Mouse (Mus musculus) layer of hippocampus, postnatal 25 days (tissue): ENCODE results near the gene Ankrd44. TPM values are rescaled to one million over a fixed set of nuclear protein-coding genes. Genes with fewer than 3 reads are reported as not detected.

Experiments used
- DNase-seq, 2 experiments: peaks; one replicate each; pipeline ENCODE4 v3.0.0; 2022; ENCODE audit warnings: mixed read lengths in 2 of 2, low spot score in 1 of 2; ENCODE audit errors: extremely low spot score in 1 of 2
- total RNA-seq, 2 experiments: library from RNA; stranded (reverse); gene quantifications; 2 replicates each; pipeline ENCODE4 v1.2.3; 2021

Gene Ankrd44
- total RNA-seq, 2 experiments from 2014 or later: 17.1 to 17.3 TPM

- DNase-seq: no peak
Observed at GRCm38 (mm10) chr1:54777104-54777503, 149.1 kb downstream of the Ankrd44 start.

DNA sequence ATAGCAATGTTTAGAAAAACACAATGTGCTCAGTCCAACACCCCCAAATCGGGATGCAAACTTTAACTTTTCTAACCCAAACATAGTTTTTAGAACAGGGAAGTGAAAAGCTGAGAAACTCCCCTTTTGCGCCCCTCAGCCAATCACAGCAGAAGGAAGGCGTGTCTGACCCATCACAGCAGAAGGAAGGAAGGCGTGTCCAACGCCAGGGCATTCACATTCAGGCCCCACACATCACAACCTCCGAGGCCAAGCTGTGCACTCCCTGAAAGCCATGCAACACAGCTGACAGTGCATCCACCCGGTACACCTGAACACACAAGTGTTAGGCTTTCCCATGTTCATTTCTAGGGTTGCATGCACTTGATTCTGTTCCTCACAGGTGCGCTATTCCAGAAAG is 150.1 kb downstream of the Ankrd44 start:
- no peak for DNase-seq

DNA sequence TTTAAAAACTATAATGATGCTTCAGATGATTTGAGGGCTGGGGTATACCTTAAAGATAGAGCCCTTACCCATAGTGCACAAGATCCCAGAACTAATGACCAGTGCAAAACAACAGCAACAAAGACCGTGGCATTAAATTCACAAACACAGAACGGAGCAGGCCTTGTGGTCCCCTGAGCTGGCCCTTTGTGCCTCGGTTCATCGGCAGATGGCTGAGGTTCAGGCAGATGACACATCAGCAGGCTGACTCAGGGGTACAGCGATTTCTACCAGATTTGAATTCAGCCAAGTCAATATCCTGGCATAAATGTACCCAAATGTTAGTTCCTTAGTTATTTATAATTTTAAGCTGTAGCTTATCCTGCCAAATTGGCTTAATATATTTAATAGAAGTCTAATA is 153.3 kb downstream of the Ankrd44 start:
- DNase-seq: no peak

DNA sequence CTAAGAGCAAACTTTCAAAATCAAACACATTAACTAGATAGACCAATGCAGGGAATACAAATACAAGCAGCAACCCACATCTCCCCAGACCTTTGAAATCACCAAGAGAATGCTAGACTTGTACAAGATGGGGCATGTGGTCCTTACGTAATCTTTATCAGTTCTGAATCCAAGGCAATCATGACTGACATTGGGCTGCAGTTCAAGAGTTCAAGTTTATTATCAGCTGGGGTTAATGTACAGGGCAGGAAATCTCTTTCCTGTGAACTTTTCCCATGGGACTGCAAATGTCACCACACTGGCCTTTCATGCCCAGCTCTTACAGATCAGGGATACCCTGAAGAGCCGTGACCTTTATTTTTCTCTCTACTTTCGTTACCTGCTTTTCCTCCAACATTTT is 154.7 kb downstream of the Ankrd44 start:
- DNase-seq: no peak

GRCm38 (mm10) chr1:54767221-54767620 is 159.0 kb downstream of the Ankrd44 start:
- DNase-seq: no peak

GRCm38 (mm10) chr1:54765632-54766238 is 160.5 kb downstream of the Ankrd44 start:
- DNase-seq: no peak

DNA sequence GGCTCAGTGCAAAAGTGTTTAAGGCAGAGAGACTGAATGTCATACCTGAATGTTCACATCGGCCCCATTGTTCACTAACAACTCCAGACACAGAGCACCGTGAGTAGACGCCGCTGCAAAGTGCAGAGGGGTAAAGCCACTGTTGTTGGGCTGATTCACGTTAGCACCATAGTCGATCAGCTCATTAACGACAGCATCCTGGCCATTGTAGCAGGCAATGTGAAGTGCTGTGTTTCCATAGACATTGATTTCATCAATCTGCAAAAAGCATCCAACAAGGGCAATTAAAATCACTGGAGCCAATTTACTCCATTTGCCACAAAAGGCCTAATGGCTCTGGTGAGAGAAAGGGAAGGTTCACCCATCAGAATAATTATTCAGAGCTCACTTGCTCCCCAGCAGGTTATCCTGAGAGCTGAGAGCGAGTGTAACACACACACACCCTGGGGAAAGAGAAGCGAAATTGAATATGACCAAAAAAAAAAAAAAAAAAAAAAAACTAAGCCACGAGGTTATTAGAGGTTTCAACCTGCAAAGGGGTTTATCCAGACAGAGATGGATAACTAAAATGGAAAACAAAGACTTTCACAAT is 163.9 kb downstream of the Ankrd44 start:
- no peak for DNase-seq

DNA sequence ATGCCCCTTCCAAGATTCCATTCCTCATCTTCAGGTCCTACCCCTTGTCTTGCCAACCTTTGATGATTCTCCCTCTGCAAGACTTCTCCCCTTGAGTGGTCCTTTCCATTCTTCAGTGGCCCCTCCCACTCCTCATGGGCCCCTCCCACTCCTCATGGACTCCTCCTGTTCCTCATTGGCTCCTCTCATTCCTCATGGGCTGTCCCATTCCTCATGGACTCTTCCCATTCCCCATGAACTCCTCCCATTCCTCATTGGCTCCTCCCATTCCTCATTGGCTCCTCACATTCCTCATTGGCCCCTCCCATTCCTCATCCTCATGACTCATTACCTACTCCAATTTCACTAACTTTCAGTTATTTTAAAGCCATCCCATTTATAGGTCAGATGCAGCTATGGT is 166.3 kb downstream of the Ankrd44 start:
- no peak for DNase-seq

DNA sequence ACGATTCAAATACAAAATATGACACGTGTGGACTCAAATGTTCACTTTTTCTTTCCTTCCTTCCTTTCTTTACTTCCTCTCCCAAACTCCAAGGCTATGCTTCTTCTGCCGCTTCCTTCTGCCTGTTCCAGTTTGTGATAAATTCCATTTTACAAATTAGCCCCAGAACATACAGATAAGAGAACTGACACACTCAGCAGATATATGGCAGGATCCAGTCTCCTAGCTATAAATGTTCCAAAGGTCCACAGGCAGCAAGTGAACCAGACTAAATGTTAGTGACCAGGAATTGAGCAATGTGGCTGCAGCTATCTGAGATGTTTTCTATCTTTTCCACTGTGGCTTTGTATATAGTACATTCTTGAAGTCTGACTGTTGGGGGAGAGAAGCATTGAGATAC is 168.9 kb downstream of the Ankrd44 start:
- no peak for DNase-seq

DNA sequence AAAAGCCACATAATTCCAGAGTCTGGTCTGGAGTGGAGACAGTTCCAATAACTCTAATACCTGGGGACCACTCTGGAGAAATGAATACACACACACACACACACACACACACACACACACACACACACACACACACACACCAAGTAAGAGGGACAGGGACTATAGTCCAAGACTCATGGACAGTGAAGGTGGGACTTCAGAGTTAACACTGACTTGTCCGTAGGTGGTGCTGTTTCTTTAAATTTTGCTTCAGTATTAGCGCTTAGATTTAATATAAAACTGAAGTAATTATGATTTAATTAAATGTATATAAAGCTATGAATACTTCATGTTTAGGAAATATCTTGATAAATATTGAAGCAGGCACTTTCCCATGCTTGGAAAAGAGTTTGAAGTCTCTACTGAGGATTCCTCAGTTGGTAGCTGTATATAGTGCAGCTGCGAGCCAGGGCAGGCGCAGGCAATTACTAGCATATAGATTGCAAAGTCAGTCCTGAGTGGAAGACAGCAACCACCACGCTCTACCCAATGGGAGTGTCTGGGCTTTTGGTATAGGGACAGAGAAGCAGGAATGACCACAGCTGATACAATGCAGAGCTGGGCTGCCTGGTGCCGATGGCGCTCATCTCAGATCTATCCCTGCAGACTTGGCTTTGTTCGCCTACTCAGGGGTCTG is 170.4 kb downstream of the Ankrd44 start:
- no peak for DNase-seq

- no peak for DNase-seq
Observed at GRCm38 (mm10) chr1:54749961-54750360, 176.2 kb downstream of the Ankrd44 start.

GRCm38 (mm10) chr1:54749516-54749915 is 176.7 kb downstream of the Ankrd44 start:
- no peak for DNase-seq

DNA sequence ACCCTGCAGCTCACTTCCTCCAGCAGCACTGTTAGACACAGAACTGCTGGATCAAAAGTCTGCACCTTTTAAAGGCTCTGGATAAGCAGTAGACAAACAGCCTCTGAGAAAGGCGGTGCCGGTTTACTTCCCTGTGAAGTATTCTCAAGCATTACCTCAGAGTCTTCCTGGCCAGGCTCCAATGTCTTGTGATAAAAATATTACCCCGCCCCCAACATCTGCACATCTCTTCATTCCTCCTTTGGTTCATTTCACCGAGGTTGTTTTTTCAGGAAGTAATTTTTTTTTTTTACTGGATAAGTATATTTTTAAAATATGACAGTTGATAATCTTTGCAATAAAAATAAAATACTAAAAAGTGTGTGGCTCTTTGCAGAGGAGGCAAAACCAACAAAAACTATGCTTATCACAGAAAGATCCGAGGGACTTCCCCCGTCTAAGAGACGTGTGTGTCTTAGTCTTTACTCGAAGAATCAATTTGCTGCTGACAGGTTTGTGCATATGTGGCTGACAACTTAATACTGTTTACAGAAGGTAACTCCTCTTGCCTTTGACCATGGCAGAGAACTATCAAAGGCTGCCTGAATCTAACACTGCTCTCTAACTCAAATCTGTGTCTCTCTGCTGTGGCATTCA is 178.3 kb downstream of the Ankrd44 start:
- DNase-seq: no peak

DNA sequence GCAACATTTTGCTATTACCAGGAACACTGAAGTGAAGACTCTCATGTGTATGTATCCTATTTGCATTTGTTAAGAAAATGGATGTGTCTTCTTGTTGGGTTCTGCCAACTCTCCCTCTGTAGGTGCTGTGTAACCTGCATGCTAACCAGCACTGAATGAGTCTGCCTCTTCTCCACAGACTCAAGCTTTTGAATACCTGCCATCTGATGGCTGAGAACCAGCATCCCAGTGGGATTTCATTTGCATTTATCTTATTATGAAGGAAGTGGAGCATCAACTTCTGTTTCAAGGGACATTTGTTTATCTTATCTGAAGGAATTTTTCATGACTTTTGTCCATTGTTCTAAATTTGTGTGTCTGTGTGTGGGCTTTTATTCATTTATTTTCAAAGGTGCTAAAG is 180.5 kb downstream of the Ankrd44 start:
- no peak for DNase-seq

GRCm38 (mm10) chr1:54744171-54744570 is 182.0 kb downstream of the Ankrd44 start:
- no peak for DNase-seq

DNA sequence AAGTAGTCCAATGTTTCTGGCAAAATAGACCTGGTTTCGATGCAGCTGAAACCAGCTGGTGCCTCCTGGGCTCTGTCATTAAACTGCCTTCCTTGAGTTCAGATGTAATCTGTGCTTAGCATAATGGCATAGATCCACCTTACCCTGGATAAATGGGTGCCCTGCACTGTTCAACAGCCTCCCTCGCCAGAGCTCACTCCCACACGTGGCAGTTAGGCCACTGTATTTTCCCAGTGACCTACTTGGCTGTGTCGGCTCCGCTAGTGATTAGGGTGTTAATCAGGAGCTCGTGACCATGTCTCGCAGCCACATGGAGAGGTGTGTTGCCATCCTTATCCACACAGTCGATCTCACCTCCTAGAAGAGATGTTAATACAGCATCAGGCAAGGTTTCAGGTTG is 183.1 kb downstream of the Ankrd44 start:
- DNase-seq: no peak

DNA sequence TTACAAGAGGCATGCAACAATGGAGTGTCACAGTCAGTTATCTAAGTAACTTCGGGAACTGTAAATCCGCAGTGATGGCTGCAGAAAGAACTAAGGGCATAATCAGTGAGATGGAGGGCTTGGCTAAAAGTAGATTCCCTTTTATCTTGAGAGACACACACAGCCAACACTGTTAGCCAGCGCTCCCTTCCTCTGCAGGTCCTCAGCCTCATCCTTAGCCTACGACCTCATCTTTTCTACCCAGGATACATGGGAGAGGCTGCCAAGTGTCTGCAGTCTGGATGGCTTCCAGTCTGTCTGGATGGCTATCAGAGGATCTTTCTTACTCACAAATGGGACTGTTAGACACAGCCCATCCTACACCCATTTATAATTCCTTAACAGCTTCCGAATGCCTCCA is 185.3 kb downstream of the Ankrd44 start:
- no peak for DNase-seq

DNA sequence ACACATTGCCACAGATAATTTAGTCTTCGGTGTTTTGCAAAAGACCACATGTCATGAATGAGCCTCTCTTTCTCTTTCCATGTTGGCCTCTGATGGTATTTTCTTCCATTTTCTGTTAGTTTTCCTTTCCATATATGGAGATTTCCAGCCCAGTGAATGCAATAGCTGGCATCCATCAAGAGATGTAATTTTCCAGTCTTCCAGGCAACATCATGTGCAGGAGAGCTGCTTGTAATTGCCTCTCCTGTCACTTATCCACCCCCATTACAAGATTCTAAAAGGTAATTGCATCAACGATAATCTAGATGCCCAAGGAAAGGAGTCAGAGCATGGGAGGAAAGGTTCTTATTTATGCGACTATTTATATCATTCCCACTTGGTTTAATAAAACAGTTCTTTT is 188.7 kb downstream of the Ankrd44 start:
- no peak for DNase-seq

GRCm38 (mm10) chr1:54734917-54735664 is 191.1 kb downstream of the Ankrd44 start:
- DNase-seq: no peak

DNA sequence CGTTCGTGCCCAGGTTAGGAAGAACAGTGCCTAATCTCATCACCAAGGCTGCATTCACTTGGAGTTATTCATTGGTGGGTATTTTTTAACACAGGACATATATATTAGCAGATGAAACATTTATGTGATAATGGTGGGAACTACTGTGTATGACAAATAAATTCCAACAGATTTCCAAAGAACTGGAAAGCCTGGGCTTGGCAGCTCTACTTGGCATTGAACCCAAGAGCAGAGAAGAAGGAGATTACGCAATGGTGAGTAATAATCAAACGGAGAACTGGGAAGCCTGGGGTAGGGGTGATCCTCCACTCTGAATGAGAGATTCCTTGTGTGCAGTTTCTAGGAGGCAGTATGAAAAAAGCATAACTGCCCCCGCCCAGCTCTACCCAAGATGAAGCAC is 196.9 kb downstream of the Ankrd44 start:
- DNase-seq: no peak

DNA sequence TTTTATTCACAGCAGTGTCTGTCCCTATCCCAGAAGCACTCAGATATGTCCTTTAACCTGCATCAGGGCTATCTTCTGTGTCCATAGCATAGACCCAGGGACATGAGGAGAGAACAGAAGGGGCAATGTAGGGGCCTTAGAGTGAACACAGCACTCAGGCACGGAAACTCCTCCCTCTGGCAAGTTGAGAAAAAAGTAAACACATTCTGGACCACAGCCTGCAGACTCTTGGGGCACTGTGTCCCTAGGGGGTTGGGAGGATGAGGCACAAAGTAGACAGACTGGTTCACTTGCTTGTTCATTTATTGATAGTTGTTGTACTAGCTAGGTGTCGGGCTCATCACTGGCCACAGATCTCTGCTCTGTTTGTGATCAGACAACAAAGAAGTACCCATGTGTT is 199.6 kb downstream of the Ankrd44 start:
- no peak for DNase-seq
